Mouse (Mus musculus) liver, adult 2 months (tissue): ENCODE measurements around the gene Stx16. TPM values are rescaled to one million over a fixed set of nuclear protein-coding genes. Genes with fewer than 3 reads are reported as not detected.

Experiments
- DNase-seq: peaks from one replicate; pipeline ENCODE4 v3.0.0-alpha.2; 2011; ENCODE audit warnings: low read depth, low spot score; ENCODE audit errors: extremely low read depth
- H3K27ac ChIP-seq: fragments of 200-500 bp; replicated peaks from 2 replicates; pipeline ENCODE4 v1.5.1; 2012; ENCODE audit warnings: low read depth, mild to moderate bottlenecking, control low read depth, inconsistent platforms, low read length; ENCODE audit not compliant: insufficient read depth
- H3K27me3 ChIP-seq: fragments of 200-500 bp; 2 replicates; pipeline ENCODE4 v1.6.1; 2012; ENCODE audit warnings: mild to moderate bottlenecking, moderate library complexity, low read length, inconsistent platforms; ENCODE audit not compliant: control insufficient read depth, insufficient read depth
- H3K36me3 ChIP-seq: fragments of 200-500 bp; 2 replicates; pipeline ENCODE4 v1.6.1; 2012; ENCODE audit warnings: low read length, inconsistent platforms; ENCODE audit not compliant: control insufficient read depth, insufficient read depth
- H3K4me1 ChIP-seq: fragments of 200-500 bp; 2 replicates; pipeline ENCODE4 v1.6.1; 2011; ENCODE audit warnings: low read length; ENCODE audit not compliant: control insufficient read depth, insufficient read depth
- H3K4me3 ChIP-seq: fragments of 200-500 bp; 2 replicates; pipeline ENCODE4 v1.5.1; 2011; ENCODE audit warnings: low read depth, mild to moderate bottlenecking, control low read depth, low read length, moderate library complexity; ENCODE audit not compliant: insufficient read depth
- H3K79me2 ChIP-seq: fragments of 200-500 bp; 2 replicates; pipeline ENCODE4 v1.6.1; 2012; ENCODE audit warnings: inconsistent platforms, mild to moderate bottlenecking, low read length, moderate library complexity; ENCODE audit not compliant: control insufficient read depth, insufficient read depth
- H3K9ac ChIP-seq: fragments of 200-500 bp; 2 replicates; pipeline ENCODE4 v1.6.1; 2012; ENCODE audit warnings: low read depth, mild to moderate bottlenecking, control low read depth, inconsistent platforms, low read length
- CTCF ChIP-seq: fragments of 200-500 bp; IDR thresholded peaks from 2 replicates; pipeline ENCODE4 v1.5.1; 2011; ENCODE audit warnings: low read depth, low read length, control low read depth
- POLR2A ChIP-seq: fragments of 200-500 bp; IDR thresholded peaks from 2 replicates; pipeline ENCODE4 v1.6.1; 2011; ENCODE audit warnings: low read length, control low read depth; ENCODE audit not compliant: insufficient read depth; ENCODE audit errors: extremely low read depth
- WGBS: fragments of 180-500 bp; shearing (Covaris S2); methylation state at CpG from one replicate; pipeline ENCODE4 v1.1.7; 2018; 5-methylcytosine and 5-hydroxymethylcytosine counted together
- polyA plus RNA-seq: library from polyadenylated mRNA; depleted of rRNA; stranded (reverse); fragments of >200 nt; gene quantifications from 2 replicates; pipeline ENCODE4 v1.2.3, GENCODE M21; 2012
- total RNA-seq: library from RNA; depleted of rRNA; stranded (reverse); fragments of >200 nt; gene quantifications from 2 replicates; pipeline ENCODE4 v1.2.3, GENCODE M21; 2014

The Stx16 gene
- total and polyA plus RNA-seq, 2 experiments, result 10.5 to 14.6 TPM

DNA sequence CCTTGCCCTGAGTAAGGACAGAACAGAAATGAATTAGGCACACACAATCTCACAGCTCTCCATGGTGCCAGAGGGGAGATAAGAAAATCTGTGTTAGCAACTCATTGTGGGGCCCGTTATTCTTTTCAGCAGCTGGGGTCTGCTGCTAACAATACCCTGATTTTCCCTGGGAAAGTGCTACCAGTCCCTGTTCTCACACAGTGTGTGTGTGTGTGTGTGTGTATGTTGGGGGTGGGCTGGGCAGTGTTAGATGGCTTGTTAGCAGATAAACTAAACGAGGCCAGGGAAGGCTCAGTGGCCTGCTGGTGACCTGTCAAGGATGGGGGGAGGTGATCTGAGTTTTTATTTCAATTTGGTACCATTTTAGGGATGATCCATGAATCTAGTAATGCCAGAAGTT lies 14.9 kb upstream of the Stx16 start:
- Histone ChIP-seq H3K27me3 (no peaks in the 10 kb centered on the region), H3K79me2 (no peaks in the 10 kb centered on the region), H3K36me3 (no peaks in the 10 kb centered on the region), H3K4me3 (no peak overlapping the region), H3K4me1 (no peaks in the 10 kb centered on the region), H3K27ac (no peak overlapping the region), H3K9ac (no peak overlapping the region)
- 31% methylated on average over 2 of the region's 2 CpGs for WGBS
- no peak for DNase-seq
- TF ChIP-seq CTCF (no peak), POLR2A (no peak)

DNA sequence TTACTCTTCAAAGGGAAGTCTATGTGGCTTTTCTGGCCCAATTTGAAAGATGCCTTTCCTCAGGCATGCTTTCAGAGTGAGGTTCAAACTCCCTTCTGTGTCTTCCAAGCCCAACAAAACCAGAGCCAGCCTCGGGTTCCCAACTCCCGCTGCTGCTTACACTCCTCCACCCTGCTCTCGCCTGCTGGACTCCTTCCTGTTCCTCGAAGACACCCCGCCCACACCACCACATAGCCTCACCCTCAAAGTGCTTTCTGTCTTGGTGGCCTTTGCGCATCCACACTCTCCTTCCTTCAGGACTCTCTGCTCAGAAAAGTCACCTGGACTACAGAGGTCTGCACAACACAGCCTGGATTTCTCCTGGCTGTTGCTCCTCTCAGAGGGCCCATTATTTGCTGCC lies 13.0 kb upstream of the Stx16 start:
- Histone ChIP-seq H3K36me3 (no peaks in the 10 kb centered on the region), H3K4me3 (no peak overlapping the region), H3K79me2 (no peaks in the 10 kb centered on the region), H3K27ac (no peak overlapping the region), H3K27me3 (no peaks in the 10 kb centered on the region), H3K4me1 (0 out of 2 replicates have a peak, but pooled peaks cover 2% of the 10 kb centered on the region), H3K9ac (no peak overlapping the region)
- TF ChIP-seq CTCF, result no peak
- no peak for TF ChIP-seq POLR2A
- no peak for DNase-seq
- WGBS, result 77% methylated on average over 6 of the region's 6 CpGs

DNA sequence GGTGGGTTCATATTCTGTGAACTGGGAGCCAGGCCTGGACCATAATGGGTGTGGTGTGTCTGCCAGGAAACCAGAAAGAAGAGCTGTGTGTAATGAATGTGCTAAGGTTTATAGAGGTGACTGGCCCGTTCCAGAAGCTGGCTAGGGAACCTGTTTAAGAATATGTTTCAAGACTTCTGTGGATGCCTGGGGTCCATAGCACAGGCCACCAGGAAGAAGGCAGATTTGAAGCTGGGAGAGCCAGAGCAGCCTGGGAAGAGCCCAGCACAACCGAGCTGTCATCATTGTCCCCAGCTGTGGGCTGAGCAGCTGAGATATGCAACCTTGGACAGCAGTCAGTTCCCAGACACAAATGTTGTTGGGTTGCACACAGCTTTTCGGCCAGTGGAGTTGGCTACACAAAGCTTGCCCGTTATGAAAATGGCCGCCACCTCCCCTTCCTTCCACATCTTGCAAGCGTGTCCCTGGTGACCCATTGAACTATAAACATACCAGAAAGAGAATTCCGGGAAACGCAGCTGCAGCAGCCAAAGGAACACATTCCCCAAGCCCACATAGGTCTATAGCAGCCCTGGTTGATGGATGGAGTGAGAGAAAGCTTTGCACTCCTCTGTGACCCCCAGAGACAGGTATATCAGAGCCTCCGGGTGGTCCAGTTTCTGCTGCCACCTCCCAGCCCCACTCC lies 12.4 kb upstream of the Stx16 start:
- no peak for DNase-seq
- Histone ChIP-seq H3K4me3 (no peak overlapping the region), H3K4me1 (0 out of 2 replicates have a peak, but pooled peaks cover 3% of the 10 kb centered on the region), H3K79me2 (no peaks in the 10 kb centered on the region), H3K27ac (no peak overlapping the region), H3K9ac (no peak overlapping the region), H3K36me3 (no peaks in the 10 kb centered on the region), H3K27me3 (no peaks in the 10 kb centered on the region)
- WGBS, result 63% methylated on average over 9 of the region's 9 CpGs
- TF ChIP-seq CTCF (no peak), POLR2A (no peak)

DNA sequence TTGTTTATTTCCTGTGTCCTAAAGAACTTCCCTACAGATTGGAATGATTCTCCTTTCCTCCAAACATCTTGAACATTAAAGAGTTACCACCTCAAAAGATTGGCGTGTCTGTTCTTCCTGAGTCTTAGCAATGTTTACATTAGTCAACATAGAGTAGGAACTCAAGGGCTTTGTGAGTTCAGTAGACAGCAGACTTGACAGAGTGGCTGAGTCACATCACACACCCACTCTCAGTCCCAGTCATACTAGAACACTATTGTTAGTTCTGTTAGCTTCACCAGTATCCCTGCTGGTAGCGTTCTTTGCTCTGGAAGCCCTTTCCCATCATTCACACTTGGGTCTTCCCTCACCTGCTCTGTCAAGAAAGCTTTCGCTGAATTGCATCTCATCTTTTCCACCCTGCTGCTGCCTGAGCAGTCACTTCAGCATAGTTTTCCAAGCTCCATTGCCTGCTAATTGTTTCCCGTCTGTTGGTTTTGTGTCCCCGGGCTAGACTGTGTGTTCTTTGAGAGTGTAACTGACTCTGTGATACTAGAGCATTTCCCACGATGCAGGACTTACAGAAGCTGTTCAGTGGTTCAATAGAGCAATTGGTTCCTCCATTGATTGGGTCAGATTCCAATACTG lies 8.2 kb upstream of the Stx16 start:
- Histone ChIP-seq H3K4me1 (0 out of 2 replicates have a peak, but pooled peaks cover 3% of the 10 kb centered on the region), H3K27ac (no peak overlapping the region), H3K27me3 (no peaks in the 10 kb centered on the region), H3K9ac (no peak overlapping the region), H3K36me3 (no peaks in the 10 kb centered on the region), H3K79me2 (no peaks in the 10 kb centered on the region), H3K4me3 (no peak overlapping the region)
- no peak for TF ChIP-seq CTCF
- TF ChIP-seq POLR2A, result no peak
- WGBS, result 75% methylated on average over 6 of the region's 6 CpGs
- peak; percentile 54 for DNase-seq

DNA sequence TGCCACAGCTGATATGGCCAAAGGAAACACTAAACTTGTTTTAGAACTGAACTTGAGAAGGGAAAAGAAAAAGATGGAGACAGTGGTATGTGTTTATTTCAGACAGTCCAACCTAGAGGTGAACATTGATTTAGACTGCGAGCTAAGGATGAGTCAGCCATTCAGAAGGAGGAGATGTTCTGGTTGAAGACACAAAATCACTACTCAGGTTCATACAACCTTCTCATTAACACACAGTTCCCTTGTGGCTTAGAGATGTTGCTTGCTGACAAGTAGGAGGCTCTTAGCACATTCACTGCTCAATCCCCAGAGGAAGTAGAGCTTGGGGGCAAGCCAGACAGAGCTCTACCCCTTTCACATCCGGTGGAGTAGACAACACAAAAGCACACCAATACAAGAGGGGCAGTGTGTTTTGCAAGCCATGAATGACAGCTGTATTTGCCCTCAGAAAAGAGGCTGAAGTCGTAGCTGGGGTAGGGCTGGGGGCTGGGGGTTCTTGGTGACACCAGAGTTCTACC lies 6.5 kb upstream of the Stx16 start:
- H3K27me3 ChIP-seq, result no peaks in the 10 kb centered on the region
- no peak overlapping the region for H3K4me3 ChIP-seq
- no peak for DNase-seq
- H3K36me3 ChIP-seq, result no peaks in the 10 kb centered on the region
- H3K79me2 ChIP-seq, result no peaks in the 10 kb centered on the region
- no peak overlapping the region for H3K9ac ChIP-seq
- no peak overlapping the region for H3K27ac ChIP-seq
- no peak for TF ChIP-seq POLR2A
- TF ChIP-seq CTCF, result no peak
- 68% methylated on average over 3 of the region's 3 CpGs for WGBS
- H3K4me1 ChIP-seq, result 0 out of 2 replicates have a peak, but pooled peaks cover 3% of the 10 kb centered on the region

DNA sequence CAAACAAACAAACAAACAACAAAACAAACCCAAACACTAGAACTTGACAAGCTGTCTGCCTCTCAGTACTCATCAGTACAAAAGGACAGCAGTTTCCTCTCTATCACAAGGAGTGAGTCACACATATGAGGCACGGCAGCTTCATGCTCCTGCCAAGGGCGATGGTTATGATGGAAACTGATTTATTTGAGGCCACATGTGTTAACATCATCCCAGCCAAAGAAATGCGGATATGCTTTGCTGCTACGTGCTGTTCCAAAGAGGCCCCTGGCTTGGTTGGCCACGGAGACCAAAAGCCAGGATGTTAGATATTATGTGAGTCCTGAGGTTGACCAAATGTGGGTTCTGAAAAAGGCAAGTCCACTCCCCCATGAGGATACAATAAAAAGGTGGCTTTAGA lies 4.7 kb upstream of the Stx16 start:
- Histone ChIP-seq H3K79me2 (peaks cover 2% of the 10 kb centered on the region; the same call in 1 of the 2 replicates), H3K4me1 (peaks cover 9% of the 10 kb centered on the region), H3K36me3 (no peaks in the 10 kb centered on the region), H3K27me3 (no peaks in the 10 kb centered on the region), H3K9ac (no peak overlapping the region), H3K4me3 (no peak overlapping the region), H3K27ac (no peak overlapping the region)
- no peak for DNase-seq
- WGBS, result 91% methylated on average over 5 of the region's 5 CpGs
- no peak for TF ChIP-seq POLR2A
- TF ChIP-seq CTCF, result no peak
